Mouse (Mus musculus) bone marrow, adult 2 months (tissue): Measurements from ENCODE around the gene Gpatch3.

Experiments used
- CTCF ChIP-seq: fragments of 200-500 bp; IDR thresholded peaks from 2 replicates; pipeline ENCODE4 v1.5.1; 2011; ENCODE audit warnings: low read length, control low read depth; ENCODE audit not compliant: control insufficient read depth, insufficient read depth
- POLR2A ChIP-seq: fragments of 200-500 bp; IDR thresholded peaks from 2 replicates; pipeline ENCODE4 v1.6.1; 2011; ENCODE audit warnings: low read depth, mild to moderate bottlenecking, control low read depth, low read length, borderline replicate concordance; ENCODE audit not compliant: control insufficient read depth

DNA sequence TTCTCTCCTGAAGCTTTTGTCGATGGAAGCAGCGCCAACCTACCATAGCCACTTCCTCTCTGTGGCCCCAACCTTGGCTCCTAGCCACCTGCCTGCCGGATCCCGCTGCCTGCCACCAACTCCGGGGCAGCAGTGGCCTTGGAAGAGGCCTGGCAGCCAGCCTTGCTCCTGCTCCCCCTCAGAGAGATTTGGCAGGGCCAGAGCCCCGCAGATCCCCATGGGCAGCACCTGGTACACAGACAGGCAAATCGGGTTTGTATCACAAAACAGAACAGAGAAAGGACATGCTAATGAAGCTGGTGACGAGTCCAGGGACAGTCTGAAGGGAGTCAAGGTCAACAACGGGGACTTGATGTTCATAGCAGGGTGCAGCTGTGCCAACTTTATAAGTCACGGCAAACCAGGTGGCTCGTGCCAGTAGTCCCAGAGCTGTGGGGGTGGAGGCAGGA is 11.4 kb upstream of the Gpatch3 start:
- no peak for TF ChIP-seq CTCF
- no peak for TF ChIP-seq POLR2A
